Mouse (Mus musculus): ENCODE measurements at regions not wholly inside any gene's neighbourhood (a gene's known extent, or its start where the extent isn't known, plus 50 kb on each side); places are given as distances from the start of the nearest gene placed in this dataset.
"Not testable (repeated sequence)": the region's sequence is repeated elsewhere in the genome, so short reads cannot be mapped to it uniquely, and the experiment has no call there.

- DNase-seq: no peak
These were observed 141.7 kb upstream of the Gm21897 start for GRCm38 (mm10) chr16:15175516-15175915.

DNA sequence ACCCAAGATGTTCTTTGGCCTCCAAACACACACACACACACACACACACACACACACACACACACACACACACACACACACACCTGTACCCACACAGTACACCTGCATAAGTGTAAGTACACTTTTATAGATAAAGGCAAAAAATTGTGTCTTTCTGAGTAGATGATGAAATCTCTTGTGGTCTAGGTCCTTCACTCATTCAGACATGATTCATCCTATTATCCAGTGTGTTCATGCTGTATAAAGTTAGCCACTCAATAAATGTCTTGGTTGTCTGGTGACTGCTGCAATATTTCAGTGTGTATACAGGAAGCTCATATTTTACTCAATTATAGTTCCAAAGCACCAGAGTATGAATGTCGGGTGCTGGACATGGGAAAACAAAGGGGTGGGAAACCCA is 131.5 kb upstream of the Gm21897 start:
- DNase-seq: no peak

DNA sequence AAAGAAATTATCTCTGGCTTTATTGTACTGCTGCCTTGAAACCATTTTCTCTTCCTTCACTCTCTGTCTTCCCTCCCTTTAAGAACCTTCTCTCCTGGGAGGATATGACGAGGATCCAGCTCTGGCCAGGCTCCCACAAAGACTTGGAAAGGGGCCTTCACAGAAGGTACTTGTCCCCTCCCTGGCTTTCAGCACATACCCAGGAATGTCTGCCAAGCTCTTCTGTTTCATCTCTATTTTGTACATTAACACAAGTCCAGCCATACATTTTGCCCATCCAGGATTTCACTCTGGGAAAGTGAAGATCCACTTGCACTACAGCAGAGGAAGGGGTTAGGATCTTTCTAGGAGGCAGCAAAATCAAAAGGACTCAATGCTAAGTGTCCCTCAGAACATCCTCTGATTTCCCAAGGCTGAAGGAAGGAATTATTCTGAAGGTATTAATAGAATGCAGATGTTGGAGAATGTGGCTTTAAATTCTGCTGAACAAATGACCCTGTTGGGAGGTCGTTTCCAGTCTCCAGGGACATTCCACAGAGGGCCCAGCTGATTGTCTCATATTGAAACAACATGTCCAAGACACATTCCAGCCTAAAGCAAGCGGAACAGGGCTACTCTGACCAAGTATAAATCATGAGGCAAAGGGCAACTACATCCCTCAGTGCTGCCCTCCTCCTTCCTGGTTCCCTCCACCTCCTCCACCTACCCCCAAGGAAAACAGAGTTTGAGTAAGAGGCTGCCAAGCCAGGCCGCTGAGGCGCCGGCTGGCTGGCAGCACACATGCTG is 122.1 kb upstream of the Gm21897 start:
- DNase-seq: peak; percentile 80

DNA sequence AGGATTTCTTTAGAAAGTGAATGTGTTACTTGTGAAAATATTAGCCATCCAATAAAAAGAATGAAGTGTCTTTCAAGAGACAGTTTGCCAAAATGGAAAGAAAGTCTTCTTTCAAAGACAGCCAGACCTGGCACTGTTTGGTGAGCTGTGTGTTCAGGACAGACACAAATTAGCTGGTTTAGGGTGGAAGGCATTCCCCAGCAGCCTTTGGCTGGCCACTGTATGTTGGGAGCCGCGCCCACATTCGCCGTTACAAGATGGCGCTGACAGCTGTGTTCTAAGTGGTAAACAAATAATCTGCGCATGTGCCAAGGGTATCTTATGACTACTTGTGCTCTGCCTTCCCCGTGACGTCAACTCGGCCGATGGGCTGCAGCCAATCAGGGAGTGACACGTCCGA is 121.3 kb upstream of the Gm21897 start:
- not testable (repeated sequence) for DNase-seq

GRCm38 (mm10) chr16:15196855-15197254 is 120.4 kb upstream of the Gm21897 start:
- no peak for DNase-seq

- no peak for DNase-seq
These were observed 101.3 kb upstream of the Gm21897 start for GRCm38 (mm10) chr16:15215921-15216320.

- DNase-seq: no peak
These were observed 96.2 kb upstream of the Gm21897 start for GRCm38 (mm10) chr16:15220961-15221547.

DNA sequence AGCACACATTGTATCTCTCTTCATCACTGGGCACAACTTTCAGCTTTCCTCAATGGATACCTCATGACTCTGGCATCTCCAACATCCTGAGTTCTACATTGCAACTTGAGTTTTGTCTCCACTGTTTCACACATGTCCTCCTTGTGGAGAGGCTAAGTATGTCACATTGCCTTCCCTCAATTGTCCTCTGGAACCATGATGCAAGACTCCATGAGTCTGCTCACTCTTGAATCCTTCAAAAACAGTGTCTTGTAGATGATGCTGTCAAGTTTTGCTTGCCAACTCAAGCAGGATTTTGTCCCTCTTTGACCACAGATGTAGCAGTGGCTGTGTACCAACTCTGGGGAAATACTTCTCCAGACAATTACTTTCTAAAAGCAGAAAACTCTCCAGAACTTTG is 79.4 kb upstream of the Gm21897 start:
- DNase-seq: no peak

- no peak for DNase-seq
These were observed 78.8 kb upstream of the Gm21897 start for GRCm38 (mm10) chr16:15238449-15238848.

GRCm38 (mm10) chr16:15250186-15250585 is 67.1 kb upstream of the Gm21897 start:
- DNase-seq: no peak

GRCm38 (mm10) chr16:15251686-15252085 is 65.6 kb upstream of the Gm21897 start:
- no peak for DNase-seq

DNA sequence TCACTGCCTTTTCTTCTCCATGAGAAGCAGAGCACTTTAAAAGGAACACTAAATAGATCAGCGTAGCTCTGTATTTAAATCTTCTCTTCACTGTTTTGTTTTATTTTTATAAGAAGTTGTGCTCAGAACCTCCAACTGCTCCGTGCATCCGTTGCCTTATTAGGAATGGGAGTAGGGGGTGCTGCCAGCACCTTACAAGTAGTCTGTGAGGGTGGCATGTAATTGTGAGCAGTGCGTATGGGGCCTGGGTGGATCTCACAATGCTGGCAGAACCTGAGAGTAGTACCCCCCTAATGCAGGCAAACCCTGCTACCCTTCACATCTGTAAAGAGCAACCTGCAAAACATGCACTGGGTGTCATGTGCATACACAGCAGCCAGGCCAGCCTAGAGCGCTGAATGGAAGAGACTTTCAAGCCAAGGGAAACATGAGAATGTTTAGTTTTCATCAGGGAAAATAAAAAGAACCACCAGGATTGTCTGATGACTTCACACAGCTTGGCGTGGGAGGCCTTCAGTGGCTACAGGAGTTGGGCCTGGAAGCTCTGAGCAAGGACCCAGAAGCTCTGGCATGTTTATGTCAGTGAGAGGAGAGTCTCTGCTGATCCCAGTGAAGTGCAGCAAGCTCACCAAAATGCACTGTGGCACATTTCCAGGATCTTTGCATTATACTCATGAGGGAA is 64.5 kb upstream of the Gm21897 start:
- DNase-seq: peak; percentile 3

GRCm38 (mm10) chr16:15253348-15253693 is 63.9 kb upstream of the Gm21897 start:
- no peak for DNase-seq

DNA sequence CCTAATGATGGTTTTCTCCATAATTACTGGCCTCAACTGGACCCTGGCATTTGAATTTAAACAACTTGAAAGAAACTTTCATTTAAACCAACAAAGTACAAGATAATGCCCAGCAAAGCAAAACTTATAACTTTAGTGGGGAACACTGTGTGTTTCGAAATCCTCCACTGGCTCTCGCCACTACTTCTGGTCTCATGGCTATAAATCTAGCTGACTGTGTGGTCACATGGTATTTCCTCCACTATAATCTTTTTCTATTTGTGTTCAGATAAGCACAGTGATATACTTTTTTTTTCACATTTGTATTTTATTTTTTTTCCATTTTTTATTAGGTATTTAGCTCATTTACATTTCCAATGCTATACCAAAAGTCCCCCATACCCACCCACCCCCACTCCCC is 62.6 kb upstream of the Gm21897 start:
- DNase-seq: no peak

DNA sequence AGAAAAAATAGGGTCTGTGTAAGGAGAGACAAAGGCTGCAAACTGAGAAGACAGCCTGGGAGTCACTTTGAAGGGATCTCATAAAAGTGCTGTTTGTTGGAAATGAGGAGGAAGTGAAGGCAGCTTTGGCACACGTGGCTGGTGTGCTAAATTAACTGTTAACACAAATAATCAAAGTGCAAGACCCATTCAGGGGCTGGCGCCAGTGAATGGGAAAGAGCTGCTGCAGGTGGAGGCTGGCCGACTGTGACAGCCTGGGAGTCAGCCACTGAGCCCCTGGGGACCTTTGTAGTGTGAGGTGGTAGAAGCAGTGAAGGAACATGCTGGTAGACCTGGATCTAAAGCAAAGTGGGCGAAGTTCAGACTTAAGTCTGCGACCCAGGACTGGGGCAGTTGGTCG is 57.8 kb upstream of the Gm21897 start:
- DNase-seq: no peak

DNA sequence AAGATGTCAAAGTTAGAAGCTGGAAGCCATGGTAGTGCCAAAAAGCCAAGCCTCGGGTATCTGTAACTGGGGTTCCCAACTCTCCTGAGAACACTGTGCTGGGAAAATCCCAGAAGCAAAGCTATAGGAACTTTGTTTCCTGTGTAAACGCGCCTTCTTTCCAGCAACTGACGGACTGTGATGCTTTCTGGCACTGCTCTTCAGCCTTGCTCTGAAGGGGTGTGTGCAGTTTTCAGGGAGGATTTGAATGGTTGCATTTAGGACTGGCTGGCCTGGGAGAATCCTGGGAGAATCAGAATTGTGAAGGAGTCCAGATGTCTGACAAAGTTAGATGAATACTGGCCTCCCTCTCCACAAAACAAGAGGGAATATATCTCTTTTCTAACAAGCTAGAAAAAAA is 57.2 kb upstream of the Gm21897 start:
- no peak for DNase-seq

Measured in kidney, adult 11 months (tissue).